Mouse (Mus musculus) neural tube, embryonic 10.5 days (tissue): Measurements from ENCODE around the gene Ctcfl.

Experiments used
- DNase-seq: peaks from one replicate; pipeline ENCODE4 v3.0.0-alpha.2; 2017; ENCODE audit warnings: low spot score; ENCODE audit errors: extremely low spot score

Ctcfl gene

DNA sequence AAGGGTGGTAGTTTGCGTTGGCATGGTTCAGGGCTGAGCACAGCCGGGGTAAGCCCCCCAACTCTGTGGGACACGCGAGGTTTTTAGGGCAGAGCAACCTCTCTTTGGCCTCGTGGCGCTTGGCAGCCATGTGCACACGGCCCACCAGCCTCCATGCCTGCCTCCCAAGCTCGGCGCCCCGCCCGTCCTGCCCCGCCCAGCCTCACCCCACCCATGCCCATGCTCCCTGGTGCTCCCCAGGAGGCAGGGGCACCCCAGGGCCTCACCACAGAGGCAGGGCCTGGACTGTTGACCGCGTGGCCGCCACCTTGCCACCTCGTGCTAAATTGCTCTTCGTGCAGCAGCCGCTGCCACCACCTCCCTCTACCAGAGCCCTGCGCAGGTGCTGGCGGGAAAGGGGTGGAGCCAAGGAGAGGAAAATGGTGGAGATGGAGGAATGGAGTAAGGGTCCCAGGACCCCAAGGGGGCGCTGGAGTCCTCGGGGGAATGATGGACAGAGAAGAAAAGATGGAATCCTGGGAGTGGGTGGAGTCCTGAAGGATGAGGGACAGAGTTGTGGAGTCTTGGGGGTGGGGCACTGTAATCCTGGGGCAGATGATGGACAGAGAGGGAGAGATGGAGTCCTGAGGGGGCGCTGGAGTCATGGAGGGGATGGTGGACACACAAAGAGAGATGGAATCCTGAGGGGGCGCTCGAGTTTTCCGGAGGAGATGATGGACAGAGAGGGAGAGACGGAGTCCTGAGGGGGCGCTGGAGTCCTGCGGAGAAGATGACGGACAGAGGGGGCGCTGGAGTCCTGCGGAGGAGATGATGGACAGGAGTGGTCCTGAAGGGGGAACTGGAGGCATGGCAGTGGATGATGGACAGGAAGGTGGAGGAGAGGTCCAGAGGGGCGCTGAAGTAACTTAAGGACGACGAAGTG lies at the start of gene Ctcfl:
Gene Ctcfl, minus strand, starts transcription at position 503 of the 922 bp plus-strand sequence.
- no peak for DNase-seq

DNA sequence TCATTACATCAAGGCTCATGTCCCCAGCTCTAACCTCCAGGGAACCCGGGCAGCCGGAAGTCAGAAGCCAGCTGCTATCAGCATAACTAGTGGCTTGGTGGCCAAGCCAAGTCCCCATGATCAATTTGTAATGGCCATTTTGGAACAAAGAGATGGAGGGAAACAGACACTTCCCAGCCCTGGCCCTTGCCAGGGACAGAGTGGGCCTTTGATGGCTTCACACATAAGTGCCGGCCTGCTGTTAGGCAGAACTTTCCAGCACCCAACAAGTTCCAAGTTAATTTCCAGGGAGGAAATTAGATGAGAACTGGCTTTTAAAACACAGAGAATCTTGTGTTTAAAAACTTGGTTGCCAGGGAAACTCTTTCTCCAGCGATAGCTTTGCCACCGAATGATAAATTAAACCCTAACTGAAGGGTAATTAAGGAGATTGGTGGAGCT lies 49.1 kb upstream of the Ctcfl start:
- DNase-seq = no peak

DNA sequence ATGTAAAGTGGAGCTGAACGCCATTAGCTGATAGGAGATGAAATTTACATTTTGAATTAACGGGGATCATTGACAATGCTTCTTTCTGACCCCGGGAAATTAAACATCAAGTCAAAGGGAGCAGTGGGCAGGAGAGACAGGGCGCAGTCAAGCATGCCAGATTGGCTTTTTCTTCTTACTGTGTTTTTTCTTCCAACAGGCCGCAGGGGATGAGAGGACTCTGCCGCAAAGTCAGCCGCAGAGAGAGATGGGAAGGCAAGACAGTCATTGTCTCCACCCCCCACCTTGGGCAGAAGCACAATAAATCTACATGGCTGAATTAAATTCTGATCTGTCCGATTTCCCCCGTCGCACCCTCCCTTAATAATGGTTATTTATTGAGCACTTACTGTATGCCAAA lies 46.0 kb upstream of the Ctcfl start:
- no peak for DNase-seq

DNA sequence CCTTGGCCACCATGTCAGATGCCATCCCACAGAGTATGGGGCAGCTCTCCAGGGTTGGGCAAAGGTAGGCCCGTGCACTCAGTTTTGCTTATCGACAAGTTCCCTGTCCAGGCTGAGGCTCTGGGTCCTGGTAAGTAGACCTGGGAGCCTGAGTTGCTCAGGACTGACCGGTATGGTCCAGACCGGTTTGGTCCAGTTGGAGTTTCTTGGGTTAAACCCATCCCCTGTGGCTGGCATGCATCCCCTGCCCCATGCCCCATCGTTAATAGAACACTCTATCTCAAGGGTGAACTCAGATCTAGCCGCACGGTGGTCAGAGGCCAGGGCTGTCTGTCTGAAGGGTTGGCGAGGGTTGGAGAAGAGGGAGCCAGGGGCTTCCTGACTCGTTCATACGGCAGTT lies 45.6 kb upstream of the Ctcfl start:
- DNase-seq = no peak

DNA sequence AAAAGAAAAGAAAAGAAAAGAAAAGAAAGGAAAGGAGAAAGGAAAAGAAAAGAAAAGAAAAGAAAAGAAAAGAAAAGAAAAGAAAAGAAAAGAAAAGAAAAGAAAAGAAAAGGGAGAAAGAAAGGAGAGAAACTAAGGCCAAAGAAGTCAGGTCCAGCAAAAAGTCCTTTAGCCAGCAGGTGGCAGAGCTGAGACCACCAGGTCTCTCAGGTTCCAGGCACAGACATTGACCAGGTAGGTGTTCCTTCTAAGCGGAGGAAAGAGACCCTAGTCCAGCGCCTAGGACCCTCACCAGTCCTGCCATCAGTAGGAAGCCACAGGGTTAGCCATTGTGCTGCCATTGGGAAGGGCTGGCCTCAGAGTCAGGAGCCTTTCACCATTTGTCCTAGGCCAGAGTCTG lies 45.0 kb upstream of the Ctcfl start:
- no peak for DNase-seq

DNA sequence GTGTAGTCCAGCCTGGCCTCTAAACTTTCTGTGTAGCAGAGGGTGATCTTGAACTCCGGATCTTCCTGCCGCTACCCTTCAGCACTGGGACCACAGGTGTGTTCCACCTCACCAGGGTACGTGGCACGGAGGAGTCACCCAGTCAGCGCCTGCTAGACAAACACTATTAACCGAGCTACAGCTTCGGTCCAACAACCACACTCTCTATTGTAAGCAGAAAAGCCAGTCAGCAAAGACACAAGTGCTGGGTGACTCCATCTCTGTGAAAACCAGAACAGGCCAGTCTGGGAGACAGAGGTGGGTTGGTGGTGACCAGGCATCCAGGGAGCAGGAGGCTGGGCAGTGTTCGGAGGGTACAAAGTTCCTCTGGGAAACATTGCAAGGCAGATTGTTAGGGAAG lies 44.1 kb upstream of the Ctcfl start:
- DNase-seq = no peak

DNA sequence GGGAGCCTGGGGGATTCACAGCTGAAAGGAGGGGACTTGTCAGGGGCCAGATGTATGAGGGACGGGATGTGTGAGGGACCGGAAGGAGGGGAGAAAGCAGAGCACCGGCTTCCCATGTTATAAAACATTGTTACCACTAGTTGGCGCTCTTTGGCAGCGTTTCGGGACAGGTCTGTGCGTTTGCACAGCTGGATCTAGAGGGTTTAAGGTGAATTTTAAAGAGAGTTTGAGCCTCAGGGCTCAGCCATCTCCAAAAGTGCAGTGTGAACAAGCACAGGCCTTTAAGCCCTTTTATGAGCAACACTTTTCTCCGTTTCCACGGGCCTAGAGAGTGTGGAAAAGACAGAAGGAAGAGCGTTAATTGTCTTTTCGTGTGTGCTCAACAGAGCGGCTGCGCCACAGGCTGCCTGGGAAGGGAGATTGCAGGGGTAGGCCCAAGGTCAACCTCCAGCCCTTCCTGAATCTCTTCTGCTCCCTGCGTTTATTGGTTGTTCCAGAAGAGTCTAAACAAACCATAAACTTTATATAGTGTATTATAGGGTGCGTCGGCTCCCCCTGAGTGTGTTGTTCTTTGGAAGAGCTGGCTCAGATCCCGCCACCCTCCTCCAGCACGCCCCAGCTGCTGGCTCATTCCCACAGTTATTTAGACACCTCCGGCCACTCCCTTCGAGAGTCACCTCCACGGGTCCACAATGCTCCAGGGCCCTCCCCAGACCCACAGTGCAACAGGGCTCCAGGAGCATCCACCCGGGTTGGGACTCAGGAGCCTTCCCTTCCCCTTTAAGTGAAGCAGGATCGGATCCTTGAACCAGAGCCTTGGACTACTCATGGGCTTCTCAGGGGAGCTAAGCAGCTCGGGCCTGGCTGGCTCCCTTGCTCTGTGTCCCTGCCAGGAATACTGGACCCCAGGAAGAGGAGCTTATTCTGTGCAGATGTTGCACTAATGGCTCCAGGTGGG lies 40.3 kb upstream of the Ctcfl start:
- DNase-seq = peak; percentile 78

DNA sequence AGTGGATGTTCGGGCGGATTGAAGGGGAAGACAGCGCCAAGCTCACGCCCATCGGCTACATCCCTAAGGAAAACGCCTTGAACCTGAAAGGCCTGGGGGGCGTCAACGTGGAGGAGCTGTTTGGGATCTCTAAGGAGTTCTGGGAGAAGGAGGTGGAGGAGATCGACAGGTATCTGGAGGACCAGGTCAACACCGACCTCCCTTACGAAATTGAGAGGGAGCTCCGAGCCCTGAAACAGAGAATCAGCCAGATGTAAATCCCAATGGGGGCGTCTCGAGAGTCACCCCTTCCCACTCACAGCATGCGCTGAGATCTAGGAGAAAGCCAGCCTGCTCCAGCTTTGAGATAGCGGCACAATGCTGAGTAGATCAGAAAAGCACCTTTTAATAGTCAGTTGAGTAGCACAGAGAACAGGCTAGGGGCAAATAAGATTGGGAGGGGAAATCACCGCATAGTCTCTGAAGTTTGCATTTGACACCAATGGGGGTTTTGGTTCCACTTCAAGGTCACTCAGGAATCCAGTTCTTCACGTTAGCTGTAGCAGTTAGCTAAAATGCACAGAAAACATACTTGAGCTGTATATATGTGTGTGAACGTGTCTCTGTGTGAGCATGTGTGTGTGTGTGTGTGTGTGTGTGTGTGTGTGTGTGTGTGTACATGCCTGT lies 39.2 kb upstream of the Ctcfl start:
- no peak for DNase-seq

DNA sequence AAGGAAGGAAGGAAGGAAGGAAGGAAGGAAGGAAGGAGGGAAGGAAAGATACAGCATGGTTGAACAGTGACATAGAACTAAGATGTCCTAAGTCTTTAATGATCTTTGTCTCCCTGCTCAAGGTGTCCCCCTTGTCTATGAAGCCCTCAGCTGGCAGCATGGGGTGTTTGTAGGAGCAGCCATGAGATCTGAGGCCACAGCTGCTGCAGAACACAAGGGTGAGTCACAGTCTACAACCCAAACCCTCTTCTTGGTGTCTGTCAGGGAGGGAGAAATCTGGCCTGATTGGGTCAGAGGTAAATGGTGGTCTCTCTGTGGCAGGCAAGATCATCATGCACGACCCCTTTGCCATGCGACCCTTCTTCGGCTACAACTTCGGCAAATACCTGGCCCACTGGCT lies 38.5 kb upstream of the Ctcfl start:
- no peak for DNase-seq

DNA sequence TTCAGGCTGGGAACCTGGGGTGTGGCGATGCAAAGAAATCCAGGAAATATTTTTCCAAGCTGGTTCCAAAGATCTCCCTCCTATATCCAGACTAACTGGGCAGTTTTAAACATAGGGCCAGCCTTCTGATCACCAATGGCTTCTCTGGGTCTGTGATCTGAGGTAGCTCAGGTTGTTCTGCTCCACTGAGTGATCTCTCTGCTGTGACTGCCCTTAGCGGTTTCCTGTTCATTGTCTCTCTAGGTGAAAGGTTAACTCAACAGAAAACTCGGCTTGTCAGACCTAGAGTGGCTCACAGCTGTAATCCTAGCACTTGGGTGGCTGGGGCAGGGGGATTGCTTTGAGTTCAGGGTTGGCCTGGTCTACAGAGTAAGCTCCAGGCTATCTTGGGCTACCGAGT lies 38.1 kb upstream of the Ctcfl start:
- no peak for DNase-seq

DNA sequence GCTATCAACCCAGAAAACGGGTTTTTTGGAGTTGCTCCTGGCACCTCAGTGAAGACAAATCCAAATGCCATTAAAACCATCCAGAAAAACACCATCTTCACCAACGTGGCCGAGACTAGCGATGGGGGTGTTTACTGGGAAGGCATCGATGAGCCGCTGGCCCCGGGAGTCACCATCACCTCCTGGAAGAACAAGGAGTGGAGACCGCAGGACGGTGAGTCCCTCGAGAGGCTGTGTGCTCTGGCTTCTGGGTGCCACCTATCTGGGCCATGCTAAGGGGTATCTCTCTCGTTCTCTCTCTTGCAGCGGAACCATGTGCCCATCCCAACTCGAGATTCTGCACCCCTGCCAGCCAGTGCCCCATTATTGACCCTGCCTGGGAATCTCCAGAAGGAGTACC lies 37.6 kb upstream of the Ctcfl start:
- no peak for DNase-seq

DNA sequence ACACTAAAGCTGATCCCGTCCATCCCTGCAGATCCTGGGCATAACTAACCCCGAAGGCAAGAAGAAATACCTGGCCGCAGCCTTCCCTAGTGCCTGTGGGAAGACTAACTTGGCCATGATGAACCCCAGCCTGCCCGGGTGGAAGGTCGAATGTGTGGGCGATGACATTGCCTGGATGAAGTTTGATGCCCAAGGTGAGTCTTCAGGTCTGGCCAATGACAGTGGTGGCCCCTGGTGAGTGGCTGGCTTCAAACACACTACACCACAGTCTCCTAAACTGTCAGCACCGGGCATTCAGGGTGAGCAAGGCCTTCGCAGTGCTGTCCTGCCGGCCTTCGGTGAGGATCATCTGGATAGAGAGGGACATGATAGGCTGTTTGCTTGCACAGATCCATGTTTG lies 36.6 kb upstream of the Ctcfl start:
- DNase-seq = no peak

DNA sequence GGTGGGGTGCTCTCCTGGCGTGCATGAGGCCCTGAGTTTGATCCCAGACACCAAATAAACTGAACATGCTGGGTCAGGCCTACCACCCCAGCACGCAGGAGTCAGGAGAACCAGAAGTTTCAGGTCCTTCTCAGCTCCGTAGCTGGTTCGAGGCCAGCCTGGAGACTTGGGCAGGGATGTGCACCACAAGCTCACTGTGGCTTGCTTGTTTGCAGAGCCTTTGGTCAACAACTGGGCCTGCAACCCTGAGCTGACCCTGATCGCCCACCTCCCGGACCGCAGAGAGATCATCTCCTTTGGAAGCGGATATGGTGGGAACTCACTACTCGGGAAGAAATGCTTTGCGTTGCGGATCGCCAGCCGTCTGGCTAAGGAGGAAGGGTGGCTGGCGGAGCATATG lies 35.6 kb upstream of the Ctcfl start:
- DNase-seq = no peak

DNA sequence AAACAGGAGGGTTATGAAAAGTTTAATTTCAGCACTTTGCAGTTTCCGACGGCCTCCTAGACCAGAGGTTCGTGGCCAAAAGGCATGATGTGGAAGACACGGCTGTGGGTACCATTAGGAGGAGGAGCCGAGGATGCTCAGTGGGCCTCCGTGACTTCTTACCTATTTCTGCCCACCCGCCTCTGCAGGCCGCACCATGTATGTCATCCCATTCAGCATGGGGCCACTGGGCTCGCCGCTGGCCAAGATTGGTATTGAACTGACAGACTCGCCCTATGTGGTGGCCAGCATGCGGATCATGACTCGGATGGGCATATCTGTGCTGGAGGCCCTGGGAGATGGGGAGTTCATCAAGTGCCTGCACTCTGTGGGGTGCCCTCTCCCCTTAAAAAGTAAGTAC lies 35.2 kb upstream of the Ctcfl start:
- no peak for DNase-seq

DNA sequence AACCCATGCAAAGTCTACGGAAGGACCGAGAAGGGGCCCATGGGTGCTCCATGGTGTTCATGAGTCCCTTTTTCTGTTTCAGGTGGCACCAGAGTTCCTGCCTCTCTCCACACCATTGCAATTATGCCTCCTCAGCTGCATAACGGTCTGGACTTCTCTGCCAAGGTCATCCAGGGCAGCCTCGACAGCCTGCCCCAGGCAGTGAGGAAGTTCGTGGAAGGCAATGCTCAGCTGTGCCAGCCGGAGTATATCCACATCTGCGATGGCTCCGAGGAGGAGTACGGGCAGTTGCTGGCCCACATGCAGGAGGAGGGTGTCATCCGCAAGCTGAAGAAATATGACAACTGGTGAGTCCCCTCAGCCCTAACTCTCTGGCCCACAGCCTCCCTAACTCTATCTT lies 33.9 kb upstream of the Ctcfl start:
- DNase-seq = no peak

DNA sequence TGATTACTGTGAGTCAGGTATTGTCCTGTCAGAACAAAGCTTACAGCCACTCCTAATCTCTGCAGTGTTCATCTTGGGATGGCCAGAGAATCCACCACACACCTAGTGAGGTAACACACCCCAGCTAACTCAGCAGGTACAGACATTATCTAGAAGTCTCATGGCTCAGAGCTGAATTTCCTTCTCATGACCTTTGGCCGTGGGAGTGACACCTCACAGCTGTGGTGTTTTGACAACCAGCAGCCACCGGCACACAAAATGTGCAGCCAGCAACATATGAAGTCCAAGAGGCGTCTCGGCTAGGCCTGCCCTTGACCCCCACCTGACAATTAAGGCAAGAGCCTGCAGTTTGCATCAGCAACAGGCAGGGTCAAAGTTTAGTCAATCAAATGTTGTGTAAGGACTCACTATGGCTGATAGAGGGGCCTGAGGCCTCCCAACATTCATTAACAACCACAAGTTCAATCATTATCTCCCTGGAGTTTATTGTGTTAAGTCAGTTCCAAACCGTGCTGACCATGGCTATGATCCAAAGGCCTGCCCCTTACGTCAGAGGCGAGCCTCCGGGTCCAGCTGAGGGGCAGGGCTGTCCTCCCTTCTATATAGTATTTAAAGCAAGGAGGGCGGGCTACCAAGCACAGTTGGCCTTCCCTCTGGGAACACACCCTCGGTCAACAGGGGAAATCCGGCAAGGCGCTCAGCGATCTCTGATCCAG lies 33.3 kb upstream of the Ctcfl start, which contains the start of gene Pck1:
Gene Pck1, plus strand, starts transcription at position 613 of the 716 bp plus-strand sequence.
- no peak for DNase-seq

DNA sequence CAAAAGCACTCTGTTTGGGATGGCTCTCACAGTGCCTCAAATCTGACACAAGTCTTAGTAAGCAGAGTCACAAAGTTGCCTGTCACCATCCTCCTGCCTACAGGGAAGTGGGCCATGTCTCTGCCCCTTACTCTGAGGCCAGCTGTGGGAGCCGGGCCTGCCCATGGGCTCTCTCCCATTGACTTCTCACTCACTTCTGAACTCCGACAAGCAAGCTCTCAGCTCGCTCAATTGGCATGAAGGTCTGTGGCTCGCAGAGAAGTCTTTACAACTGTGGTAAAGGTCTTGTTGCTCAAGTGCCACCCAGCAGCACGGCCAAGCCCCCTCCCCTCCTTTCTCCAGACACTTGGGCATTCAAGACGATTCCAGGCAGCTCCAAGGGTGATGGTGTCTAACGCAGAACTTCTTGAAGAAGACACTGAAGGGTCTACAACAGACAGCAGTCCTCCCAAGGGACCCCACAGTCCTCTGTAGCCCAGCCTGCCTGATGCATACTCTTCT lies 32.5 kb upstream of the Ctcfl start:
- no peak for DNase-seq

DNA sequence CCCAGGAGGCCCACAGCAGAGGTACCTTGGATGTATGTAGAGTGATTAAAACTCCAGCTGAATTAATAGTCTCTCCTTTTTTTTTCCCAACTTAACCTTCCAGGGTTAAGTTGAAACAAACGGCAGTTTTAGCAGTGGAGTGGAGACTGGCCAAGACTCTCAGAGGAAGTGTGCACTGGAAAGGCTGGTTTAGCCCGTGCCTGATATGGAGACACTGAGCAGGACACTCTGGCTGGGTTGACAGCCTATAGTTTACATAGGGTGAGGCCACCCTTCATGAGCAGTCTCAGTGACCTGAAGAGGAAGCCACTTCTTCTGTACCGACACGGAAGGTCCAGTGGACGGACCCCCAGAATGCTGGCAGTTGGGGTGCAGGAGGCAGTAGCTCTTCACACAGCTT lies 32.0 kb upstream of the Ctcfl start:
- DNase-seq = no peak

DNA sequence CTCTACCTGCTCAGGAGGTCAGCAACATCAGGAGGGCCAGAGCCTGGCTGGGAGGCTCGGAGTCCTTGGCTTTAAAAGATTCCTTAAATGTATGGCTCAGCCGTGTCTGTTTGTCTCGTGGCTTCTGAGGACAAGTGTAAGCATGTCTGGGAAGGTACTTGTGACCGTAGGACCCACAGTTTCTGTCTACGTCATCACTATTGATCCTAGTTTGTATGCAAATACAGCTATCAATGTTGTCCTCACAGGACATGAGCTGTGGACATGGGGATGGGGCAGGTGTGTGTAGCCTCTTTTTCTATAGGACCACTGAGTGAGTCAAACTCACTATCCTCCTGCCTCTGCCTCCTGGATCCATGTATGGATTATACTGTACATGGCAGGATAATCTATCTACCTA lies 28.7 kb upstream of the Ctcfl start:
- DNase-seq = no peak

DNA sequence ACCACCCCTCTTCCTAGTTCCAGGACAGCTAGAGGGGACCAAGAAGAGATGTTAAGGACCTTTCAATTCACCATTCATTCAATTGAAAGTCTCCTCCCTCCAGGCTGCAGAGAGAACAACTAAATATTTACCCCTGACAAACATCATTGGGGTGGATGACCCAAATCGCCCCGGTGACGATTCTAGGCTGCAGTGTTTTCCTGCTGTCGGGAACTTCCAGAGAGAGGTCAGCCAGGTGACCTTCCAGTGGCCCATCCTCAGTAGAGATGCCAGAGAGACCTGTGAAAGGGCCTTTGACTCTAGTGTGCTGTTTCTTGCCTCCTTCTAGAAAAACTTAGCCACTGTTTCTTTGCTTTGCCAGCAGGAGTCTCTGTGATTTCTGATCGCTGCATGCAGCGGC lies 27.4 kb upstream of the Ctcfl start:
- DNase-seq = no peak

DNA sequence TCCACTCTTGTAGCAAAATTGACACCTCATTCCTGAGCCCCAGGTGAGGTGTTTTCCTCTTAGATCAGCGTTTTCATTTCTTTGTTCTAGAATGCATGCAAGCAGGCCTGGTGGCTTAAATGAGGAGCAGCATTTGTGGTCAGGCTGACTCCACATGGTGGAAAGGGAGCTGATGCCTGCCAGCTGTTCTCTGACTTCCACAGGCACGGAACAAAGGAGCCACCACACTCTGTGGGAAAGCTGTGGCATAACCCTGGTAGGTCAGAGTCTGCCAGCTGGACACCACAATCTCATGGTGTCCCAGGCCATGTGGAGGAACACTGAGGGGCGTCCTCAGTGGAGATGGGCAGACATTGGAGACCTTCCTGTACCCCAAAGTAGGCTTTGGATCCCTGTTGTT lies 26.5 kb upstream of the Ctcfl start:
- DNase-seq = no peak
